Comparison of ENCODE assay signal across 12 mouse cellular contexts in genomic region chr6:7215880-7216279, GRCm38 (mm10).
DNase-seq lines count a peak whose midpoint lies in the region; ATAC-seq and TF ChIP-seq lines count a peak whose summit lies in the region.
"Had no signal": no experiment of that assay in that cellular context is flagged by ENCODE, and none has a peak within 500 bp of the region (broad histone marks: within the 10 kb centered on the region; RNA-seq: fewer than 3 reads in every experiment).

No protein-coding gene starts in this region.

- no peaks in the 10 kb centered on the region for H3K27me3 ChIP-seq in kidney, embryonic 14.5 days (ENCODE audit: control insufficient read depth, insufficient read depth, low read length)
- no peaks in the 10 kb centered on the region for H3K27me3 ChIP-seq in kidney, adult 2 months (replicated peaks; ENCODE audit: control insufficient read depth, insufficient read depth, low read length)
- no peaks in the 10 kb centered on the region for H3K27me3 ChIP-seq in midbrain, embryonic 15.5 days (replicated peaks)
- H3K27me3 ChIP-seq: heart, embryonic 15.5 days had no signal

- H3K9ac ChIP-seq in kidney, embryonic 14.5 days (ENCODE audit: low read depth, low read length): no peak overlapping the region
- no peak overlapping the region for H3K9ac ChIP-seq in midbrain, embryonic 15.5 days
- H3K9ac ChIP-seq: heart, embryonic 15.5 days had no signal

- H3K27ac ChIP-seq in kidney, embryonic 14.5 days (ENCODE audit: low read depth, low read length): no peak overlapping the region
- no peak overlapping the region for H3K27ac ChIP-seq in kidney, adult 2 months (ENCODE audit: insufficient read depth, low read depth, low read length)
- H3K27ac ChIP-seq in midbrain, embryonic 15.5 days: no peak overlapping the region
- H3K27ac ChIP-seq: heart, embryonic 15.5 days; layer of hippocampus, adult 2 months had no signal

- H3K9me3 ChIP-seq in kidney, embryonic 14.5 days (ENCODE audit: control insufficient read depth, low read length): no peaks in the 10 kb centered on the region
- no peaks in the 10 kb centered on the region for H3K9me3 ChIP-seq in midbrain, embryonic 15.5 days
- H3K9me3 ChIP-seq: G1E; heart, embryonic 15.5 days had no signal

- no peak for DNase-seq in kidney, adult 2 months
- DNase-seq in ovary, adult 18-20 months (ENCODE audit: low spot score): peak; percentile 3
- no peak for DNase-seq in ovary, postnatal 10 days (ENCODE audit: low spot score)
- DNase-seq in frontal cortex, postnatal 36 days (ENCODE audit: low spot score in 2 of 2): peak; percentile 5
- peak; percentile 18 for DNase-seq in right cerebral cortex, postnatal 4 days
- no peak for DNase-seq in c-Kit-positive CD71-positive TER-119-positive erythroid progenitor cells, embryonic 14.5 days (ENCODE audit: low spot score)
- DNase-seq: adrenal gland, postnatal 25 days had no signal

- no peak overlapping the region for H3K4me3 ChIP-seq in kidney, embryonic 14.5 days (ENCODE audit: low read length)
- H3K4me3 ChIP-seq in kidney, adult 2 months (ENCODE audit: insufficient read depth, low read depth, low read length): no peak overlapping the region
- no peak overlapping the region for H3K4me3 ChIP-seq in midbrain, embryonic 15.5 days
- H3K4me3 ChIP-seq: heart, embryonic 15.5 days; layer of hippocampus, adult 2 months had no signal

- no peaks in the 10 kb centered on the region for H3K4me1 ChIP-seq in kidney, embryonic 14.5 days (ENCODE audit: control insufficient read depth, insufficient read depth, low read length)
- no peaks in the 10 kb centered on the region for H3K4me1 ChIP-seq in kidney, adult 2 months (ENCODE audit: control insufficient read depth, insufficient read depth, low read length)
- no peaks in the 10 kb centered on the region for H3K4me1 ChIP-seq in midbrain, embryonic 15.5 days

- TF ChIP-seq POLR2A in kidney, adult 2 months (IDR thresholded peaks at IDR 0.05; ENCODE audit: low read depth, low read length): no peak

- TF ChIP-seq CTCF in kidney, adult 2 months (conservative IDR thresholded peaks at IDR 0.05; ENCODE audit: insufficient read depth, insufficient read length, low read depth, low read length): no peak

- 57% methylated on average over 4 of the region's 4 CpGs for WGBS in kidney, embryonic 14.5 days
- WGBS in kidney, adult 2 months: 39% methylated on average over 4 of the region's 4 CpGs
- WGBS in midbrain, embryonic 15.5 days: 70% methylated on average over 4 of the region's 4 CpGs

- no peaks in the 10 kb centered on the region for H3K36me3 ChIP-seq in kidney, embryonic 14.5 days (ENCODE audit: control insufficient read depth, insufficient read depth, low read length)
- H3K36me3 ChIP-seq in kidney, adult 2 months (ENCODE audit: control insufficient read depth, insufficient read depth, low read length): no peaks in the 10 kb centered on the region
- H3K36me3 ChIP-seq in midbrain, embryonic 15.5 days (replicated peaks): no peaks in the 10 kb centered on the region
- H3K36me3 ChIP-seq: G1E; heart, embryonic 15.5 days had no signal

- H3K4me2 ChIP-seq in kidney, embryonic 14.5 days (replicated peaks; ENCODE audit: low read depth, low read length): no peak overlapping the region
- no peak overlapping the region for H3K4me2 ChIP-seq in midbrain, embryonic 15.5 days
- H3K4me2 ChIP-seq: heart, embryonic 15.5 days had no signal

- ATAC-seq in kidney, embryonic 14.5 days (ENCODE audit: low FRiP score, low TSS enrichment): 0 out of 2 replicates have a peak, but pooled peaks have one; percentile 39
- no peak for ATAC-seq in midbrain, embryonic 15.5 days (replicated peaks)

Comparison
In these comparisons a context has a peak if more than half of its experiments do, and no peak if none do; other contexts are left out.
1. DNase-seq: peak in ovary, adult 18-20 months (single experiment), frontal cortex, postnatal 36 days (2 of 2) and right cerebral cortex, postnatal 4 days (single experiment); none in kidney, adult 2 months (single experiment), ovary, postnatal 10 days (single experiment) and c-Kit-positive CD71-positive TER-119-positive erythroid progenitor cells, embryonic 14.5 days (single experiment).